Mouse (Mus musculus) C2C12 (cell line): ENCODE data around the gene Edn2. TPM values are rescaled to one million over a fixed set of nuclear protein-coding genes. Genes with fewer than 3 reads are reported as not detected.

ENCODE experiments used
- H3K27me3 ChIP-seq: one replicate; pipeline ENCODE4 v1.6.1; 2011; ENCODE audit not compliant: control insufficient read depth, insufficient read depth, insufficient read length
- H3K36me3 ChIP-seq: one replicate; pipeline ENCODE4 v1.6.1; 2011; ENCODE audit not compliant: control insufficient read depth, insufficient read depth
- H3K4me3 ChIP-seq: one replicate; pipeline ENCODE4 v1.5.1; 2011; ENCODE audit warnings: mild to moderate bottlenecking, control low read depth; ENCODE audit not compliant: poor library complexity, insufficient read depth, severe bottlenecking
- H3K79me2 ChIP-seq: one replicate; pipeline ENCODE4 v1.6.1; 2011; ENCODE audit not compliant: control insufficient read depth, insufficient read depth
- H3K79me3 ChIP-seq: one replicate; pipeline ENCODE4 v1.6.1; 2011; ENCODE audit warnings: low read depth, control low read depth
- H3ac ChIP-seq: one replicate; pipeline ENCODE3; 2011; ENCODE audit warnings: low read depth; ENCODE audit not compliant: control insufficient read depth, insufficient read length
- CEBPB ChIP-seq: IDR thresholded peaks from one replicate; pipeline ENCODE4 v1.6.1; 2011; ENCODE audit warnings: low read depth, mild to moderate bottlenecking, control low read depth, moderate library complexity
- CTCF ChIP-seq: IDR thresholded peaks from one replicate; pipeline ENCODE4 v1.5.1; 2011; ENCODE audit not compliant: control insufficient read depth, insufficient read depth, insufficient read length
- FOSL1 ChIP-seq: IDR thresholded peaks from one replicate; pipeline ENCODE4 v1.8.0; 2011; ENCODE audit warnings: mild to moderate bottlenecking, low read length; ENCODE audit not compliant: poor library complexity, insufficient read depth, severe bottlenecking
- MAX ChIP-seq: IDR thresholded peaks from one replicate; pipeline ENCODE4 v1.6.1; 2011; ENCODE audit warnings: mild to moderate bottlenecking, control low read depth
- MYOD1 ChIP-seq: IDR thresholded peaks from one replicate; pipeline ENCODE4 v1.6.1; 2011; ENCODE audit warnings: low read depth; ENCODE audit not compliant: control insufficient read depth, insufficient read length
- MYOG ChIP-seq: IDR thresholded peaks from one replicate; pipeline ENCODE4 v1.6.1; 2011; ENCODE audit not compliant: control insufficient read depth, insufficient read length; ENCODE audit errors: extremely low read depth
- USF1 ChIP-seq: IDR thresholded peaks from one replicate; pipeline ENCODE4 v1.6.1; 2011; ENCODE audit warnings: low read depth, mild to moderate bottlenecking, control low read depth, moderate library complexity
- polyA plus RNA-seq: library from polyadenylated mRNA; unstranded; fragments of >200 nt; fragmentation: generic; extraction: Trizol; gene quantifications from one replicate; pipeline ENCODE4 v1.2.1, GENCODE M21; 2012; ENCODE audit warnings: missing spikeins

The Edn2 gene
- polyA plus RNA-seq, 1 experiment: not detected

- Histone ChIP-seq H3K79me3 (no peaks in the 10 kb centered on the region), H3K27me3 (peaks cover 6% of the 10 kb centered on the region), H3K4me3 (no peak overlapping the region), H3ac (no peak overlapping the region), H3K36me3 (no peaks in the 10 kb centered on the region), H3K79me2 (no peaks in the 10 kb centered on the region)
- TF ChIP-seq MAX (no peak), FOSL1 (no peak), MYOD1 (no peak), MYOG (no peak), CTCF (no peak)
These were observed 39.7 kb downstream of the Edn2 start for GRCm38 (mm10) chr4:120200551-120201266.

DNA sequence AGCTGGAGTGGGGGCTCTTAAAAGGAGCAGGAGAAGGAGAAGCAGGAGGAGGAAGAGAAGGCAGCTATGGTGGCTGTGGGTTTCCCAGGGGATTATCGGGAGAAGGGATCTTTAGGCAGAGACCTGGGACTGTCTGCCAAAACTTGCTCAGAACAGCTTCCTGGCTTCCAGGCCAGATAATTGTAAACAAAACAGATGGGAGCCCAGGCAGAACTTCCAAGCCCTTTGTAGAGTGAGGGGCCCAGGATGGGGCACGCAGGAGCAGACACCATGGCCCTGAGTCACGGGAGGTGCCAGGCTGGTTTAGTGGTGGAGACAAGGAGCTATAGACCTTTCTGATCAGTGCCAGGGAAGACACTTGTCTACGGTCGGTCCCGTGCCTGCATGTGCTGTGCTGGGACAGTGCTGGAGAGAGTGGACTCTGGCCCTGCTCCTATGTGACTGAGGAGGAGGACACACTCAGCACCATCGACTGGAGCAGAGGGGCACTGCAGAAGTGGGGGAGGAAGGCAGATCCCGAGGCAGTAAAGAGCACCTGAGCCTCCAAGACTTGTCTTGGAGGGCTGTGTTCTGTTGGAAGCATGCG, 43.4 kb downstream of the Edn2 start:
- Histone ChIP-seq H3K79me2 (no peaks in the 10 kb centered on the region), H3K27me3 (peaks cover 7% of the 10 kb centered on the region), H3K36me3 (no peaks in the 10 kb centered on the region), H3K79me3 (no peaks in the 10 kb centered on the region), H3K4me3 (no peak overlapping the region), H3ac (no peak overlapping the region)
- TF ChIP-seq CTCF (no peak), MYOD1 (no peak), MYOG (no peak), FOSL1 (no peak), MAX (no peak), USF1 (no peak), CEBPB (no peak)

DNA sequence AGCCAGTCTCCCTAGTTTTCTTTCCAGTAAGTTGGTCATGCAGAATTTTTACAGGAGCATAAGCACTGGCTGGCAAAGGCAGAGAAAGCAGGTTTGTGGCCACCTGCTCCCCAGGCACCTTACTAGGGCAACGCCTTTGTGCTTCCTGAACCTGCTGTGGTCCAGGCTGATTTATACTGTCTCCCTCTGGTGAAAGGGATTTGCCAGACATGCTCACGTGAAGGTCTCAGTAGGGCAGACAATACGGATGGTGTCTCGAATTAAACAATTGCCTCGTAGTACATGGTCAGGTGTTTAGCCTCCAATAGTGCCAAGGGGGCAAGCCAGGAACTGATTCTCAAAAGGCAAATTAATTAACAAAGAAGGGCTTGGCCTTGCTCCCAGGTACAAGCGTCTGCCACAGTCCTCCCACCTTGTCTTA, 45.5 kb downstream of the Edn2 start:
- no peak for TF ChIP-seq FOSL1
- TF ChIP-seq CEBPB: no peak
- no peak for TF ChIP-seq CTCF
- no peak for TF ChIP-seq MYOD1
- peaks cover 7% of the 10 kb centered on the region for H3K27me3 ChIP-seq
- no peak overlapping the region for H3K4me3 ChIP-seq
- no peaks in the 10 kb centered on the region for H3K36me3 ChIP-seq
- H3ac ChIP-seq: no peak overlapping the region
- H3K79me2 ChIP-seq: no peaks in the 10 kb centered on the region
- no peaks in the 10 kb centered on the region for H3K79me3 ChIP-seq

- Histone ChIP-seq H3K79me3 (no peaks in the 10 kb centered on the region), H3K36me3 (no peaks in the 10 kb centered on the region), H3K79me2 (no peaks in the 10 kb centered on the region), H3ac (no peak overlapping the region), H3K27me3 (no peaks in the 10 kb centered on the region), H3K4me3 (no peak overlapping the region)
- TF ChIP-seq FOSL1 (no peak), USF1 (no peak), CTCF (no peak), MYOD1 (no peak), MYOG (no peak), CEBPB (no peak), MAX (no peak)
These were observed 51.1 kb downstream of the Edn2 start for GRCm38 (mm10) chr4:120212080-120212479.

DNA sequence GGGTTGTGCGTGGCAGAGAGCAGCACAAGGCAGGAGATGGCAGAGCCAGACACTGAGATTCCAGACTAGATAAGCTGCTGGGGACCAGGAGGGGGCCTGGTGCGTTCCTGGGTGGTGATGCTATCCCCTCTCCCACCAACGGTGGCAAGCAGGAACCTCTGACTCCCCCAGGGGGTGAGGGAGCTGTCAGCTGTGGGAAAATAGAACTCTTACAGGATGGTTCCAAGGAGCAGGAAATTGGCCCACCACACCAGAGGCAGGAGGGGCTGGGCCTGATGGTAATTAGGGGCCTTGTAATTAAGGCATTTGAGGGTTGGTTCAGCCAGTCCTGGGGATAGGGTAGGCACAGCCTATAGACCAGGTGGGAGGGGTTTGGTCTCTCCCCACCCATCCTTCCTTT, 51.8 kb downstream of the Edn2 start:
- Histone ChIP-seq H3K36me3 (no peaks in the 10 kb centered on the region), H3K4me3 (no peak overlapping the region), H3ac (no peak overlapping the region), H3K79me2 (no peaks in the 10 kb centered on the region), H3K27me3 (no peaks in the 10 kb centered on the region), H3K79me3 (no peaks in the 10 kb centered on the region)
- no peak for TF ChIP-seq USF1
- no peak for TF ChIP-seq CEBPB
- no peak for TF ChIP-seq MAX
- TF ChIP-seq CTCF: no peak
- no peak for TF ChIP-seq FOSL1
- no peak for TF ChIP-seq MYOG
- TF ChIP-seq MYOD1: no peak
